Mouse (Mus musculus): ENCODE data around the gene Aire. TPM values are rescaled to one million over a fixed set of nuclear protein-coding genes. Genes with fewer than 3 reads are reported as not detected.
"Not testable (repeated sequence)": the region's sequence is repeated elsewhere in the genome, so short reads cannot be mapped to it uniquely, and the experiment has no call there.

The Aire gene
- total RNA-seq, 2 experiments from 2014 or later = 0.46 to 0.54 TPM

DNA sequence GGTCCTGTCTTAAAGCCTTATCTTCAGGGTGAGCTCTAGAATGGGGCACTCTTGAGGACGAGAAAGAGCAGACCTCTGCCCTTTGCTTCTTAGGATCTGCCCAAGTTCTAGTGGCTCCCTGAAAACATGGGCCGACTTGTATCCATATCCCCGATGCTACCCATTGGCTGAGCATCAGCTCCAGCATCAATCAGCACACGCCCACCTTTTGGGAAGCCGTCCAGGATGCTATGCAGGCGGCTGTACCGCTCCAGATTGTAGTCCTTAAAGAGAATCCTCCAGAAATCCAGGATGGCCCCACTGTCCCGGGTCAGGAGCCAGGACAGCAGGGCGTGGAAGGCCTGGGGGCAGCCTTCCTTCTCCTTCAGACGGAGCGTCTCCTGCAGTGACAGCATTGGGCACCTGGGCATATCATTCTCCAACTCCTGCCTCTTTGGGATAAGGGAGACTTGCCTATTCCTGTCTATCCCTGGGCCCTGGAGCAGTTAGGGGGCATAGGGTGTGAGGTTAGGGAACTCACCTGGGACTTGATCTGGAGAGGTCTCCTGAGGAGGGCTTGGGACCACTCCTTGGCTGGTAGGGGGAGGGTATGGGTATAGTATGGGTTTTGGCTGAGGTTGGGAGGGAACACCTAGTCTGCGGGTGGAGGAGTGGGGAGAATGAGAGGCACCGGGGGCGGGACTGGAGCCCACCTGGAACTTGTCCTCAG lies 559 bp downstream of the Aire start:
- peak overlapping the region; percentile 37 for H3K4me3 ChIP-seq
- peak; percentile 48 to 55 for DNase-seq (ENCODE audit: low spot score in 2 of 2)
- H3K27ac ChIP-seq = no peak overlapping the region
- no peak for TF ChIP-seq CTCF (conservative IDR thresholded peaks at IDR 0.05)

DNA sequence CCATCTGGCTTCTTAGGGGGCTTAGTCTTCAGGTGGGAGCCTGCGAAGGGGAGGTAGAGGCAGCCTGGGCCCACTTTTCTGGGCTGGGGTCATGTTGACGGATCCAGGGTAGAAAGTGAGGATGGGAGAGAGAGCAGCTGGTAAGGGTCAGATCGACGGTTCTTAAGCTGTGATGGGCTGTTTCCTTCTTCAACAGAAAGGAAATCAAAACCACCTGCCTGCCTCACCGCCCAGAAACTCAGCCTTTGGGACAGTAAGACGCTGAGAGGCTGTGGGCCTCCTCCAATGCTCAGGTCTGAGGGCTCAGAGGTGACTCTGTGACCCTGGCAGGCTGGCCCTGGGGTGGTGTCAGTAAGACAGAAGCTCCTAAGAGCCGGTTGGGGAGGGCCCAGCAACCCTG lies 1.3 kb downstream of the Aire start:
- TF ChIP-seq CTCF (conservative IDR thresholded peaks at IDR 0.05) = no peak
- no peak overlapping the region for H3K27ac ChIP-seq
- DNase-seq (ENCODE audit: low spot score in 2 of 2) = no peak
- H3K4me3 ChIP-seq = no peak overlapping the region

DNA sequence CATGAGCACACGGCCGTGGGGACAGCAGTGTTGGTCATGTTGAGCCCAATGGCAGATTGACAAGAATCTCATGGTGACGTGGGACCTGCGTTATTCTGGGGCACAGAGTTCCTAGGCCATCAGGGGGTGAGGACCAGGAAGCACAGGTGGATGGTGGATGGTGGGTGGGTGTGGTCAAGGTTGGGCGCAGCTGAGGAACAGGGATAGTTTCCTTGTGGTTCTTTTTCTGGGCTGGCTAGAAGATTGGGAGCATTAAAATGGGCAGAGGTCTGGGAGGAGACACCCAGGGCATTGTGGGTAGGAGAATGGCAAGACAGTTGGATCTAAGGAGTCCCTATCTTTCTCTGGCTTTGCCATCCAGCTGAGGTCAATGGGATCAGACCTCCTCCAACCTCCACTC lies 1.8 kb downstream of the Aire start, which contains the start of gene Dnmt3l:
Gene Dnmt3l (plus strand): TSS at position 301 of the 400 bp plus-strand sequence.
- TF ChIP-seq CTCF (conservative IDR thresholded peaks at IDR 0.05) = no peak
- Histone ChIP-seq H3K4me3 (no peak within 1 kb of the TSS), H3K27ac (no peak within 1 kb of the TSS)
- DNase-seq (ENCODE audit: low spot score in 2 of 2) = no peak

DNA sequence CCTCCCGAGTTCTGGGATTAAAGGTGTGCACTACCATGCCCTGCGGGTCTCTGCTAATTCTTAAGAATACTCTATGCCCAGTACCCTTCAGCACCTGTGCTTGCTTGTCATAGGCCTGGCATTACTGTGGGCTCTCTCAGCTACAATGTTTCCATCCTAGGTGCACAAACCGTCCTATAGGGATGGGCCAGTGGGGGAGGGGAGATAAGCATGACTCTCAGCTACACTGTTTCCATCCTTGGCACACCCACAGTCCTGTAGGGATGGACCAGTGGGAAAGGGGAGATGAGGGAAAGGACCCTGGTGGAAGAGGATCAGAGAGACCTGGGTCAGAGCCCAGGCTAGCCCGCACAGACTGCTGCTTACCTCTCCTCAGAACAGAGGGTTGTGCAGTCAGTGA lies 6.3 kb downstream of the Aire start:
- Histone ChIP-seq H3K27ac (no peak overlapping the region), H3K4me3 (no peak overlapping the region)
- no peak for TF ChIP-seq CTCF (conservative IDR thresholded peaks at IDR 0.05)
- no peak for DNase-seq (ENCODE audit: low spot score in 2 of 2)

DNA sequence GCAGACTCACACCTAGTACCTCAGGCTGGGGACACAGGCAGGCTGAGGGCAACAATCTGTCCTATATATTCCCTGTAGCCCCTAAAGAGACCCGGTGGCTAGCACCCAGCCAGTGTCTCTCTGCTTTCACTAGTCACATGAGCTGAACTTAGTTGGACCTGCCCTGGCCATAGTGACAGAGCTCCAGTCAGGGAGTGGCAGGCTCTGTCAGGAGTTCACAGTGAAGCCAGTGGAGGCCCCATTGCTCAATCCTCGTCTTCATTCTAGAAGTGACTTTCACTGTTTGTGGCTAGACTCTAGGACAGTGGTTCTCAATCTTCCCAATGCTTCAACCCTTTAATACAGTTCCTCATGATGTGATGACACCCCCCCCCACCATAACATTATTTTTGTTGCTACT lies 11.4 kb downstream of the Aire start:
- TF ChIP-seq CTCF (conservative IDR thresholded peaks at IDR 0.05) = no peak
- DNase-seq (ENCODE audit: low spot score in 2 of 2) = no peak
- H3K27ac ChIP-seq = no peak overlapping the region
- H3K4me3 ChIP-seq = no peak overlapping the region

DNA sequence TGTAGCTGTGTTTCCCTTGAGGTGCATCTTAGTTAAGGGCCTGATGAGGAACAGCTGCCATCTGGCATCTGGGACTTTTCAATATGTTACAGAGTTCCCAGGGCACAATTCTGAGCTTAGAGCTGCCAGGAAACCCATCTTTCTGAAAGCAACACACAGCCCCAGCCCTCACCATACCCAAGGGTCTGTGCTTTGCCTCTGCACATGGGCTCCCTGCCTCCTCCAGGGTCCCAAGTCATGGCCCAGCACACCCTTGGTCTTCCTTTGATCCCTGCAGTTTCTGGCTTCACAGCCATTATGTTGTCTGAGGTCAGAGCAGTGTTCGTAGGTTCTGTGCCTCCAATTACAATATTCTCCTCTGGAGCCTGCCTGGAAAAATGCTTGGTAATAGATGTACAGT lies 14.3 kb downstream of the Aire start:
- no peak overlapping the region for H3K4me3 ChIP-seq
- DNase-seq (ENCODE audit: low spot score in 2 of 2) = no peak
- no peak overlapping the region for H3K27ac ChIP-seq
- no peak for TF ChIP-seq CTCF (conservative IDR thresholded peaks at IDR 0.05)

DNA sequence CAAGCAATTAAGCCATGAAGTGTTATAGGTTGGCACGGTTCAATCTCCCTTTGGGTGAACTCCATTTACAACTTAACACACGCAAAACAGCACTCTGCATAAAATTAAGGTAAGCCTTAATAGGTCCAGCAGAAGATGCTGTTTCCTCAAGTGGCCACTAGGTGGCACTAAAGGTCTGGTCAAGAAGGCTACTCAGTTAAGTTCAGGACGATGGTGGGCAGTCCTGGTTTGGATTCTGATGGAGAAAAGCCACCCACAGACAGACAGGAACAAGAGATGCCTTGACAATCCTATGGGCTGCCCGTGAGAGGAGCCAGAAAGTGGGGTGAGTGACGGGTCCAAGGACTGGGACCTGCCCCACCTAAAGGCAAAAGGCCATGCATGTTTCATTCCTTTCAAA lies 15.3 kb downstream of the Aire start:
- no peak overlapping the region for H3K4me3 ChIP-seq
- H3K27ac ChIP-seq = no peak overlapping the region
- peak; percentile 54 to 79 for DNase-seq (ENCODE audit: low spot score in 2 of 2)
- TF ChIP-seq CTCF (conservative IDR thresholded peaks at IDR 0.05) = peak; percentile 96

DNA sequence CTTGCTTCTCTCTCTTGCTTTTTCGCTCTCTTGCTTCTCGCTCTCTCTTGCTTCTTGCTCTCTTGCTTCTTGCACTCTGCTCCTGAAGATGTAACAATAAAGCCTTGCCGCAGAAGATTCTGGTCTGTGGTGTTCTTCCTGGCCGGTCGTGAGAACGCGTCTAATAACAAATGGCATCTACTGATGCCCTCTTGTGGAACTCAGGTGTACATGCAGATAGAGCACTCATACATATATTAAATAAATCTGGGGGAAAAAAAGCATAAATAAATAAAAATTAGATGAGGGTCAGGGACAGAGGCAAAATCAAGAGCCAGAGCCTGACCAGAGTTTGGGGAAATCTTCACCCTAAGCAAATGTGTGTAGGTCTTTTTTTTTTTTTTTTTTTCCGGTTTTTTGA lies 18.0 kb downstream of the Aire start:
- not testable (repeated sequence) for H3K4me3 ChIP-seq; H3K27ac ChIP-seq; DNase-seq (ENCODE audit: low spot score in 2 of 2)
- peak; percentile 65 for TF ChIP-seq CTCF (conservative IDR thresholded peaks at IDR 0.05)

DNA sequence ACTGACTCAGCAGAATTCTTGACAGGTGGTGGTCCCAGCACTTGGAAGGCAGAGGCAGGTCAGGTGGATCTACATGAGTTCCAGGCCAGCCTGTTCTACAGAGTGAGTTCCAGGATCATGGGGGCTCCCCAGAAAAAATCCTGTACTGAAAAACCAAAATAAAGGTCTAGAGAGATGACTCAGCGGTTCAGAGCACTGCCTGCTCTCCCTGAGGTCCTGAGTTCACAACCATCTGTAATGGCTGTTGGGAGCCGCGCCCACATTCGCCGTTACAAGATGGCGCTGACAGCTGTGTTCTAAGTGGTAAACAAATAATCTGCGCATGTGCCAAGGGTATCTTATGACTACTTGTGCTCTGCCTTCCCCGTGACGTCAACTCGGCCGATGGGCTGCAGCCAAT lies 23.4 kb downstream of the Aire start:
- not testable (repeated sequence) for H3K27ac ChIP-seq; DNase-seq (ENCODE audit: low spot score in 2 of 2); H3K4me3 ChIP-seq

DNA sequence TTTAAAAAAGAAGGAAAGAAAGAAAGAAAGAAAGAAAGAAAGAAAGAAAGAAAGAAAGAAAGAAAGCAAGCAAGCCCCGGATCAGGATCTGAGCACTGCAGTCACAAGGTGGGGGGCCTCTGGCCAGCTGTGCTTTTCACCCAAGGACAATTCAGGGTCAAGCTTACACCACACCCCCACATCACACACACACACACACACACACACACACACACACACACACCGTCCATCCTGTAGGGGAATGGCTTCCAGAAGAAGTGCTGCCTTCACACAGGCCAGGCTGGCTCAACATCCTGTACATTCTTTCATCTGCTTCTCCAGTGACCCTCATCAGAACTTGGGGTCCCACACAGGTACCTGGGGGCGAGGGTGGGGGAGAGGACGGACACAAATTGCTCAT lies 24.1 kb downstream of the Aire start:
- Histone ChIP-seq H3K4me3 (no peak overlapping the region), H3K27ac (no peak overlapping the region)
- no peak for DNase-seq (ENCODE audit: low spot score in 2 of 2)
- TF ChIP-seq CTCF (conservative IDR thresholded peaks at IDR 0.05) = no peak

DNA sequence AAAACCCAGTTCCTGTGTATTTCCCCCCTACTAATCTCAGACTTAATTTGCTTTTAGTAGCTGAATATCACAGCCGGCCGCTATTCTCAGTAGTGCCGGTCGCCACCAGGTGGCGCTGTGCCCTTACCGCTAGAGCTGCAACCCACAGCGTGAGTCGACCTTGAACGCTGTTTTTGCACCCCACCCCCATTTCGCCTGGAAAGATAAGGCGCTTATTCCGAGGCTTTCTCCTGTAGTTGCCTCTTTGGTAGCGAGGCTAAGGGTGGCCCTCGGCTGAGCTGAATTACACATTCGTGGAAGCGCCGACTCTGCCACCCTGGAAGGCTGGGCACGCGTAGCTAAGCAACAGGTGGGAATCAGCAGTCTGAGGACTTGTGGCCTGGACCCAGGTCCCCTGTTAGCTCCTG lies 24.6 kb downstream of the Aire start:
- peak; percentile 100; the same call in 1 of the 2 replicates for TF ChIP-seq CTCF (conservative IDR thresholded peaks at IDR 0.05)
- Histone ChIP-seq H3K27ac (no peak overlapping the region), H3K4me3 (peak overlapping the region; percentile 49)
- DNase-seq (ENCODE audit: low spot score in 2 of 2) = peak; percentile 58 to 85

DNA sequence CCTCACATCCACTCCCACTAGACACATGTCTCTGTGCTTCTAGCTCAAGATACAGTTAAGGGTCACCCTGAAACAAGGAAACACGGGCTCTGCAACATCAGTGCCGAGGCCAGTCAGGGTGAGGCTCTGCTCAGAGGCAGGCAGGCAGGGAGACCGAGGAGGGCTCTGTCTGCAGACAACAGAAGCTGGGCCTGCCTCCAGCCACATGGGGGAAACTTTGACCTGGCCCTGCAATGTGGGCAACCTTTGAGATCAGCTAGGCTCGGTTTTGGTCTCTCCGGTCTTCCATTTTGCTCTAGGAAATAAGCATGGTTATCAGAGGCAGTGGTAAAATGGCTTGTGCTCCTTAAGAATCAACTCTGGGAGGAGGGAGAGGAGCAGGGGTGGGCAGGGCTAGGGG lies 27.0 kb downstream of the Aire start:
- Histone ChIP-seq H3K27ac (no peak overlapping the region), H3K4me3 (no peak overlapping the region)
- DNase-seq (ENCODE audit: low spot score in 2 of 2) = no peak
- no peak for TF ChIP-seq CTCF (conservative IDR thresholded peaks at IDR 0.05)

DNA sequence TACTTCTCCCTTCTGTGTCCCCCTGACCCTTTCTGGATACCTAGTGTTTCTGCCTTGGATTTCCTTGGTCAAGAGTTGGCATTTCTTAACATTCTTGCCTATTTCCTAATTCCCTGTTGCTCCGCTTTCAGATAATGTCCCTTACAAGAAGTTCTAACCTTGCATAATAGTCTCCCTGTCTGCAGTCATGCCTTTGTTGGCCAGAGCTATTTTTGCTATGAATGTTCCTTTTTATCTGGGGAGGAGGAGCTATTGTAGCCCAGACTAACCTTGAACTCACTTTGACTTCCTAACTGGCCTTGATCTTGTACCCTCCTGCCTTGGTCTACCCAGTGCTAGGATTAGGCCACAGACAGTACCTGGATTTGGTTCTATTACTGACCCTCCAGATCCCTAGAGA lies 27.9 kb downstream of the Aire start:
- no peak for TF ChIP-seq CTCF (conservative IDR thresholded peaks at IDR 0.05)
- DNase-seq (ENCODE audit: low spot score in 2 of 2) = no peak
- Histone ChIP-seq H3K4me3 (no peak overlapping the region), H3K27ac (no peak overlapping the region)

DNA sequence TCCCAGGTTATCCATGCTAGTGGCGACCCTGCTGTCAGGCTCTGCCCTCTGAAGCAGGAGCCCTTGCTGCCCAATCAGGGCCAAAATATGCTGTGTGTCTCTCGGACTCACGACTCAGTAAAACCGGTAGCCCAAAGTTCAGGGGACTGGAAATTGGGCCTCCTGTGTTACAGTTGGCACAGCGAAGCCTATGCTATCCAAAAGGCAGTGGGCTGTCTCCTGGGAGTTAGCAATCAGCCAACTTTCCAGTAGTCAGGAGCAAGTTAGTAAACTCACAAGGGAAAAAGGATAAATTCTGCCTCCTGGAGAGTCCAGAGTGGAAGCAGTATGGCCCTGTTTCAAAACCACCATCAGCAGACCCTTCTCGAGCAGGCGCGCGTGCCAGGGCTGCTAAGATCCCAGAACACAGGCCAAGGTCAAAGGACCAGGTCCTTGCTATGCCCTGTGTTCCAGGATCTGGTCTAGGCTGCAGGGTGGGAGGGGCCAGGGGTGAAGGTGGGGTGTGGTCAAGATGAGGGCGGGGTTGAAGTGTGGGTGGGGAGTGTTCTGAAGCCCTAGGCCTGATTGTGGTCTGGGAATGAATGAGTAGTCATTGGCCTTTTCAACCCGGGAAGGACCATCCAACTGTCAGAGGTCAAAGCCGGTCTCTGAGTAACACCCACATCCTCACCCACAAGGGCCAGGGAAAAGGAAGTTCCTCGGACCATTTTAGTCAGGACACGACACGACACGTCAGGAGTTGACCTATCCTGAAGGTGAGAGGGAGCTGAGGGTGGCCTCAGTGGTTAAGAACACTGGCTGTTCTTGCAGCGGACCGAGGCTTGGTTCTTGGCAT lies 30.5 kb downstream of the Aire start:
- no peak for DNase-seq (ENCODE audit: low spot score in 2 of 2)
- Histone ChIP-seq H3K27ac (no peak overlapping the region), H3K4me3 (no peak overlapping the region)
- no peak for TF ChIP-seq CTCF (conservative IDR thresholded peaks at IDR 0.05)

Measured in layer of hippocampus, adult 2 months (tissue).